Mouse (Mus musculus): ENCODE data around the gene Rnf225.

GRCm38 (mm10) chr7:12921705-12922465, 5.3 kb upstream of the Rnf225 start, which contains the start of gene Rps5:
- TF ChIP-seq CTCF (IDR thresholded peaks at IDR 0.05; ENCODE audit: low read depth) (peak; percentile 95), EP300 (IDR thresholded peaks at IDR 0.05; ENCODE audit: low read depth) (0 out of 2 replicates have a peak, but pooled peaks have one; percentile 6)
